Mouse (Mus musculus): ENCODE results near the gene Grm3.

Gene Grm3

DNA sequence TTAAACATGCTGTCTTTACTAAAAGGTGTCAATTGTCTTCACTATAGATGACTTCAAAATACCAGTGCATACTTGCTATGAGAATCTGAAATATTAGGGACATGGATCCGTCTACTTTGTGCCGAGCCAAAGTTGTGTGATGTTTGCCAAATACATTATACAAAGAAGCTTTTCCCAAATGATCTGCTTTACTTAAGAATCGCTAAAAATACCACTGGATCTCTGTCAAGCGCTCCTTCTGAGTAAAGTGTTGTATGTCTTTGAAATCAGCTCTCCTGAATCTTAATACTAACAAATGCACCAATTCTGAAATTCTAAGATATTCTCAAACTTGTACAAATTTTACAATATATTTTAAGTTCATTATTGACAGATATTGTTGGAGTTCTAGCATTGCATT is 100.6 kb downstream of the Grm3 start:
- in situ Hi-C loops (cut with MboI, MseI), result no loop called here

DNA sequence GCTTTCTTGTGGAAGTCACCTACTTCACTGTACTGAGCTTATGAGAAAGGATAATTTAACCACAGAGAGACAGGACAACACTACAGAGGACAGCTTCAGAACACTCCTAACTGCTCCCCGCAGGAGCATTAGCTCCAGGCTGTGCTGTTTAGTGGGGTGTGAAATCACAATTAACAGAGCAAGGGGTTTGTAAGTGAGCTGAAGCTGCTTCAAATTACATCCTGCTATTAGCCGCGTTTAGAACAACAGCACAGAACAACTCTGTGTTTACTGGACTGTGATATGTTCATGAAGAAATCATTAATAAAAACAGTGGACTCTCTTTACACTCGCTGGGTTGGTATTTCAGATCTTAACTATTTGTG is 101.9 kb downstream of the Grm3 start:
- in situ Hi-C loops (cut with MboI, MseI), result no loop called here

DNA sequence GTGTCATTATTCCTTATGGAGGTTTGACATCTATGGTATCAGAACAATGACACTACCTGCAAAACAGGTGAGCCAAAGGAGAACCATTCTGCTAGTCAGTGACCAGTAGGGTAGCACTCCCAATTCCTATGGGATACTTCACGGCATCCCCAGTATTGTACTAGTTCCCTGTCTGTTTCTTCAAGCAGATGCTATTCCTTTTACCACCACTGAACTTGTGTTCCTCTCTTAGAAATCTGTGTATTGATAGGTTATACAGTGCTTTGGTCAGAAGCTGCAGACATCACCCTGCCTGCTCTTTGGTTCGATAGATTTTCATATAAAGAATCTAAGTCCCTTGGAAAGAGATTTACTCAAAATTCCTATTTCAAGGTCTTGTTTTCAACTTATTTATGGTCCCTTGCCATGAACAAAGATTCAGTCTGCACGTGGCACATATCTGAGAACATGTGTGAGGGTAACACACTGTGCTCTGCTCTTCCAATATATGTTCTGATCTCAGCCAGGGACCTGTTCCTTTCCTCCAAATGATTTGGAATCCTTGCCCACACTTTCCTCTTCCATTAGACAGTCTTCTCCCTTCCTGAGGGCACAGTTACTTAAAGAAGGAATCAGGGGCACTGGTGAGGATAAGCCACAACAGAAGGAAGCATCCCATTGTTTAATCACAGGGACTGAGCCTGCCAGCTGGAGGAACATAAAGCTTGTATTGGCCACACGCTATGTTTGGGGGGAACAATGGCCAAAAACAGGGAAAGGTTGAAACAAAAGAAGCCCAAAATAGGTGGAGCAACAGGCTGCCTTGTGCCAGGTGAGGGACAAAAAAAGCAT is 102.5 kb downstream of the Grm3 start:
- in situ Hi-C loops (cut with MboI, MseI), result no loop called here

DNA sequence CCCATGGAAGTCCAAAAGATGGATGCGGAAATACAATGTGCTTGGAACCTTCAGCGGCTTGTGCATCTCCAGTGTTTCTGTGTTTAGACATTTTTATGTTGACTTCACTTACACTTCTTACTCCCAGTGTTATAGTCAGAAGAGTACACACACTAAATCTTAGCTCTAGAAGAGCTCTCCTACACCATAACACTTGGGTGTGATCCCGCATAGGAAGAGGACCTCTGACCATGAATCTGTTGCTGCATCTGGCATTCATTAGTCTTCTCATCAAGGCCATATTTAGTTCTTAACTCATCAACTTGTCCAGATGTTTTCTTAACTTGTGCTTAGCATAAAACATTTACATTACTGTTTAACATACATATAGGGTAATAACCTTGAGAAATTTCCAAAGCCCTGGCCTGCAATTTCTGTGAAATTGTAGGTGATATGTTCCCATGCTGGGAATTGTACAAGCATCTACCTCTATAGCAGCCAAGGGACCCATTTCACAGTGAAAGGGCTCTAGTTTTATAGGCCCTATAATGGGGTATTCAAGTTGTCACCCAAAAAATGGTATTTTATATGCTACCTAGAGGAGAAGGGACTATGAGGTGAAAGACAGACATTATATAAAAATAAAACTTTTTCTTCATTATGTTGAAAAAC is 103.4 kb downstream of the Grm3 start:
- in situ Hi-C loops (cut with MboI, MseI), result no loop called here

DNA sequence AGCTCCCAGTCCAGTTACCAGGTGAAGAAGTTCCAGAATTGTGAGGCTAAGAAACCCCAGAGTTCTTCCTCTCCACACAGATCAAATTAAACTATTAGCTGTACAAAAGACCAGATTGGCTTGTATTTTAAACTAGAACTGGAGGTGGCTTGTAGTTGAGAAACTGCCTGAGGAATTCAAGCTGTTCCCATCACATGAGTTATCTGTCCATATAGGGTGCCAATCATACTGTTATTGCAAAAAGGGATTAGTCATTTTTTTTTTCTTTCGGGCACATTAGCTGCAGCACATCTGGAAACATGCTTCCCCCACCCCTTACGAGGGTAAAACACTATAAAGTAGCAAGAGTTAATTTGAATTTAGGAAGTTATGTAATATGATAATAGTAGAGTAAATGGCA is 145.9 kb downstream of the Grm3 start:
- in situ Hi-C loops (cut with MboI, MseI), result no loop called here

DNA sequence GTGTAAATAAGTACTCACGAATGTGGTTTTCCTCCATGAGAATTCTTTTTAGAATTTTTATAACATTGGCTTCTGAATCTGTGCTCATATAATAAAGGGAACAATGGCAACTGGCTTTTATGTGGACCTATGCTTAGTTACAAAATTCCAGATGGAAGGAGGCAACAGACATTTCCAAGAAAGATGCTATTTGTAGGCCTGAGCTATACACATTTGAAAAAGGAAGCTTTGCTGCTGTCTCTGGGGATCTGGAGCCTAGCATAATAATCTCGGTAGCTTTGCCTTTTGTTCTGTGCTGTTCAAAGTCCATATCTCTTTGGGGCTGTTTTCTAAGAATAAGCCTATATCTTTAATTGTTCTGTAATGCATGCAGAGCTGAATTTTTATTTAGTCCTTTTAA is 146.4 kb downstream of the Grm3 start:
- in situ Hi-C loops (cut with MboI, MseI), result no loop called here

DNA sequence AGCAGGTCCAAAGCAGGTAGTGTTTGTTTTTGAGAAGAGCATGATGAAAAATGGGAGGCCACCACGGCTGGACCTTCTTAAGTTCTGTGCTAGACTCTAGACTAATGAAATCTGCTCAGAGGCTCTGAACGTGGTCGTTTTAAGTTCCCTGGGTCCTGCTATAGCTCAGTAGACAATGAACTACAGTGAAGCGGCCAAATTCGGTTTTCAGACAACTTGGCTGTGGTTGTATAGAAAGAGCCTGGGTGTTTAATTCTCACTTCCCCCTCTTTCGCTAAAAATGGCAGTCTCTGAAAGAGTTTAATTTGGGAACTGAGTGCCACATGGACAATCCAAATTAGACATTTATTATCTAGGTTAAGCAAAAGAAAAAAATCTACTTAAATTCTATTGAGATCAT is 154.0 kb downstream of the Grm3 start:
- in situ Hi-C loops (cut with MboI, MseI), result no loop called here

DNA sequence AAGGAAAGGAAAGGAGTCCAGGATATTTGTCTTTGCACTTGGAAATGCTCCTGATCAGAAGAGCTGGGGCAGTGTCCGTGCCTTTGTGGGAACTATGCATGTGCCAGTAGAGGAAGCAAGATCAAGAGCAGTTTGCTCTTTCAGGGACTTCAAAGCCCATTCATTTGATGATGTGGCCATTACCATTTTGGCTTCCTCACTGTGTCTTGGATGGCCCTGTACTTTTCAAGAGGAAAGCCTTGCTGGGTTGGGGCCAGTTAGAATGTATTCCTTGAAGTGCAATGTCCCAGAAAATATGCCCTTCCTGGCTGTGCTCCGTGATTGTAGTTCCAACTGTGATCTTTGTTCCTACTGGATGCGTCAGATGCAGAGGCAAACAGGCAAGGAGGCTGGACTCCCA is 167.3 kb downstream of the Grm3 start:
- in situ Hi-C loops (cut with MboI, MseI), result no loop called here

DNA sequence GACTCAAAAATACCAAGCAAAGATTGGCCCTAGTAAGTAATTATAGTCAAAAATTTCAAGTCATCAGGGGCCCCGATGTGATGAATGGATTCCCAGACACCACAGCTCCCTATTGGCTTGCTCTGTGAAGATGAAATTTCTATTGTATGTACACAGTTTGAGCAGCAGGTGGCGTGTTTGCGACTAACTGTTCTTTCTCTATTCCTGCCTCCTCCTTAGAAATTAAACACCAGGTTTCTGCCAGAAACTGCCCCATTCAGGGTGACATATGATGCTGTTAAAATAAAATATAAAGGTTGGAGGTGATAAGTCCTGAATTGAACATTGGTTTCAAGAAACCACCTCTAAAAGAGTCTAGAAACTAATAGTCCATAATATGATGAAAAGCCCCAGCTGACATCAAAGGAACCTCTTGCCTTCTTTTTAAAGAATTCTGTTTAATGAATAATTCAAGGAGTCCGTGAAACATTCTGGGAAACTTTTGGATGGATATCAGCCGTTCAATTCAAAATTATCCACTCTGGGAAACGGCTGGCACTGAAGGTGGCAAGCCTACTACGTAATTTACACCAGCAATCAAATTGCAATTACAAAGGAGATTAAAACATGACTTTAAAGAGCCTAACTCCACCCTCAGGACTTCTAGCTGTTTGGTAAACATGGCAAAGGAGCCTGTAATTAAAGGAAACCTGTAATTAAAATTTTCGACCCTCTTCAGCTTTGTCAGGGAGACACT is 184.0 kb downstream of the Grm3 start:
- in situ Hi-C loops (cut with MboI, MseI), result no loop called here

DNA sequence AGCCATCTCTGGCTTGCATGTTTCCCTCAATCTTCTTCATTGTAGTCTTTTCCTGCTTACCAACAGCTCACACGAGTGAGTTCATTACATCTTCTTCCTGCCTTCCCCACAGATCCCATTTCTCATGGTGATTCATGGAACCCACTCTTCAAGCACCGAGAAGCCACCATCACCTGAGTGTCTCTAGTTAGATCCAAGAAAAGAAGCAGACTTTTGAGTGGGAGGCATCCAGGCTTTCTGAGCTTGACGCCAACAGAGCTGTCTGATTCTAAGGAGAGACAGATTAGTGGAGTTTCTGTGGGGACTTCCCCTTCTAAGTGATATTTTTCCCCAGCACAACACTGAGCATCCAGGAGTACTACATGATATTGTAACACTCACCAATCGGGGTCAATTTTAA is 199.5 kb downstream of the Grm3 start:
- in situ Hi-C loops (cut with MboI, MseI), result no loop called here

DNA sequence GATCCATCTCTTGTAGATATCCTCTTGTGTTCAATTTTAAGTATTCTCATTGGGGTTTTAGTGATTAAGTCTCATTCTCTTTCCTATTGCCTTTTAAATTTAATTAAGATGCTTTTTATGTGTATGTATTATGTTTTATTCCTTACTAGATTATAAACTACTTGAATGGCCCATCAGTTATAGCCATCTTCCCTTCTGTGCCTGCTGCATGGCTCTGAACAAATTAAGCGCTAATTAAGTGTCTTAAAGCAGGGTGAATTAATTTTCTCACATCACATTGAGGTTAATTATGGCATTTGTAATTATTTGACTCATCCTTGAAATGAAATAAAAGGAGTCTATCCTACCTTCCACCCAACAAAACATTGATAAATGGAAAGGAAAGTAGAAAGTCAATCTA is 213.9 kb downstream of the Grm3 start:
- in situ Hi-C loops (cut with MboI, MseI), result no loop called here

DNA sequence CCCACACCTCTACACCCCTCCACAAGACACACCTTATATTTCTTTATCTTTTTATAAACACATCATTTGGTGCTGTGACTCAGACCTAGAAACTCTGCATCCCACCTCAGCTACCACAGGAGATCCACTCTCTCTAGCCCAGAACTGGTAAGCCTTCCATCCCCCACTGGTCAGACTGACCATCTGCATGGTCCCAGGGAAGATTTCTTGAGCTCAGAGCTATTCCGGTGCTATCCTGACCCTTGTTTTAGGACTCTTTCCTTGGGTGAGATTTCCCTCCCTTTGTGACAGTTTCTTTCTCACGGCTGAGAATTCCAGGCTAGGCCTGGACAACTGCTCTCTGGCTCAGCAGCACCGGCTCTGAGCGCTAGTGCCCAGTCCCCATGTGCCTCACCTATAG is 227.7 kb downstream of the Grm3 start:
- in situ Hi-C loops (cut with MboI, MseI), result no loop called here

DNA sequence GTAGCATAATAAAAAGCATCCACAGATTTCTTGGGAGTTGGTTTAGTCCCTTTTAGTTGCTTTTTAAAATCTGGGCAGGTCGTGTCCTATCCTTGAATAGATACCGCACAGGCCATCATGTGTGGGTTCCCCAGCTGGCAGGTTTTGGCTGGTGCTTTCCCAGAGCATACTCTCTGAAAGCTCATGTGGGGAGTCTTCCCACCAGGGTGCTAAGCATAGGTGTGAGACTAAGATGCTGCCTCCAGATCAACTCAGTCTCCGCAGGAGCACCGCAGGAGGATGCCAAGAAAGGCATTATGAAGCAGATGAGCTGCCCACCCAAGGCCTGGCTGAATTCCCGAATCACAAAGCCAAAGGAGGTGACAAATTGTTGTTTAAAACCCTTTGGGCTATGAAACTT is 229.5 kb downstream of the Grm3 start:
- in situ Hi-C loops (cut with MboI, MseI), result no loop called here

DNA sequence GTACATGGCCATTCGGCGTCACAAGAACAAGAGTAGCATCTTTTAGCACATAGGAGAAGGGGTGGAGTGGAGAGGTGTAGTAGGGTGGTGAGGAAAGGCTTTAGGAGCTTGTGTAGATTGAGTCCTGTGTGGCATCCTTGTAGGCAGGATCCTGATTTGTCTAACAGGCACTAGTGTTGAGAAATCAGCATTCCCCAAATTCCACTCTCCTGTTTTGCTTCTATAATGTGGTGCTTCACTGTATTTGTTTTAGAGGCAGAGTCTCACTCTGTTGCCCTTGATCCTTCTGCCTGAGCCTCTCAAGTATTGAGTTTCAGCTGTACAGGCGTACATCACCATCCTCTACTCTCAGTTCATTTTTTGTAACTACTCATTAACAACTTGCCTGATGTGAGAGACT is 247.4 kb downstream of the Grm3 start:
- in situ Hi-C loops (cut with MboI, MseI), result no loop called here

DNA sequence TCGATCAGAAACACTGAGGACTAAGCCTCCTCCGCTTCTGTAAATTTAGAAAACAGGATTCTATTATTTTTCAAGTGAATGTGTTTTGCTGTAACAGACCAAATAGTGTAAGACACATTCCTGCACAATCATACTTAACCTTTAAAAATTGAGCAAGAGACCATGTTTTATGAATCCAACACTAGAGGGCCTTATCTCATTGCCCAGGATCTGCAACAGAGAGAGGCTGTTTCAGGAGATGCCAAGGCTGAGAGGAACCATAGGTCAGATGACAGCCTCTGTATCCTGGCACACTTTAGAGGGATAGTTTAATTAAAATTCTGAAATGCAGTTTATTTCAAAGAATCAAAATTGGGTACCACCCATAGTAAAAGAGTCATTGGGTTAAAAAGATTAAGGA is 271.7 kb downstream of the Grm3 start:
- in situ Hi-C loops (cut with MboI, MseI), result no loop called here

DNA sequence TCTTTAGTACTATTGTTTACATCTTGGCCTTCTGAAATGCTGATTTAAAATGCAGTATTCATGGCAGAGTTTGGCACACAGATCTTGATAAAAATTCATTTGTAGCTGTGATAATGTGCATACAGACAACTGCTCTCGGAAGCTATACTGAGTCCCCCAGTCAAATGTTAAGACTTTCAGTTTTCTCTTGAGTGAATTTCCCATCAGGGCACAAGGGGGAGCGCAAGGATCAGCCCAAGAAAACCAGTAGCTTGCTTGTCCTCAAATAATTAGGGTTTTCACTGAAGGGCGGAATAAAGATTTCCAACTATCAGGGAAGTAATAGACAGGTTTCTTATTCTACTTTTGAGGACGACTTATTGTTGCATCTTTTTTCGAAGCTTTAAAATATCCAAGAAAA is 275.4 kb downstream of the Grm3 start:
- in situ Hi-C loops (cut with MboI, MseI), result loop anchor here (25.0 kb wide), 1 partner anchor 512 kb away; no protein-coding TSS in a partner anchor

DNA sequence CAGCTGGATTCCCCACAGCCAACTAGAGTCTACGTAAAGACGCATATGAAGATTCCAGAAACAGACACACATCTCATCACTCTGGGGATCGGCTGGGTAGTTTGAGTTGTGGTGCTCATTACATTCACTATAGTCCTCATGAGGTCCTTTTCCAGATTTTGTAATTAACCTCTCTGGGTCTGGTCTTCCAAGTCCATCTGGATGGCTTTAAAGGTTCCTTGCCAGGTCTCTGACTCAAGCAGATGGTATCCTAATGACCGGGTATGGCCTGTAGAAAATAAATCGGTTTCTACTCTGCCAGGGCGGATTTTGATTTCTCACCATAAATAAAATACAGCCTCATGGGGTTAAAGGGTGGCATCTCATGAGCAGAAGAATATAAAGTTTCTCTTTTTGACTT is 276.0 kb downstream of the Grm3 start:
- in situ Hi-C loops (cut with MboI, MseI), result loop anchor here (25.0 kb wide), 1 partner anchor 512 kb away; no protein-coding TSS in a partner anchor

DNA sequence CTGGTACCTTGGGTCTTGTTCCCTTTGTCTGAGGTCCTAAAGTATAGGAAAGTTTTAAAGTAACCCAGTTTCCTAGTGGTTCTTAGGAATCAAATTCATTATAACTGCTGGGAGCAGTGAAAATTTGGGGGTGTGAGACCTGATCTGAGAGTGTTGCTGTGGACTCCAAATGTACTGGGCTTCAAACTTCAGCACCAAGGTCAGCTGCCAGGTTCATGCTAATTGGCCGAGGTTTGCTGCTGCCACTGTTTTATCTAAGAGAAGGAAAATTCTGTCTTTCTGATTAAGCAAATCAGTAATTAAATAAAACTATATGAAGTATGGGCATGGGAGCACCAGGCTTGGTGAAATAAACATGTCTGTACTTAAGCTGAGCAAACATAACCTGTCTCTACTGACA is 278.8 kb downstream of the Grm3 start:
- in situ Hi-C loops (cut with MboI, MseI), result loop anchor here (25.0 kb wide), 1 partner anchor 509 kb away; no protein-coding TSS in a partner anchor
